Mouse (Mus musculus) adrenal gland, adult 18-20 months (tissue): ENCODE measurements at regions not wholly inside any gene's neighbourhood (a gene's known extent, or its start where the extent isn't known, plus 50 kb on each side); places are given as distances from the start of the nearest gene placed in this dataset.

Experiments
- DNase-seq, 2 experiments: peaks; one replicate each; pipeline ENCODE4 v3.0.0; 2021 to 2022; ENCODE audit warnings: low spot score in 2 of 2

DNA sequence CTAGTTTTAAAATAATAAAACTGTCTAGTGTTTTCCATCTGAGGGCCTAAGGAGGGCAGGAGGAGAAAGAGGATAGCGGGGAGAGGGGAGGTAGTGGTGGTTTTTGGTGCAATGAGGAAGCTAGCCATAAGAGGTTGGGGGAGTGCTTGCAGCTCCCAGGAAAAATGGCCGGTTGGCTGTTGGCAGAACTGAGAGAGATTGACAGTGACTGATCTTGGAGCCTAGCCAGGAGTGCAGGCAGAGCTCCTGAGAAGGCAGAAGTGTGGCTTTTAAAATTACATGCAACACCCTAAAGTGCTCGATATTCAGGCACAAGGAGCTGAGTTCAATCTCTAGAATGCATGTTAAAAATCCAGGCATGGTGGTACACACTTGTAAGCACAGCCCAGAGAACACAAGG lies 938.3 kb upstream of the 2610301B20Rik start:
- DNase-seq, result no peak

GRCm38 (mm10) chr4:9951441-9951840 lies 922.9 kb upstream of the 2610301B20Rik start:
- no peak for DNase-seq

DNA sequence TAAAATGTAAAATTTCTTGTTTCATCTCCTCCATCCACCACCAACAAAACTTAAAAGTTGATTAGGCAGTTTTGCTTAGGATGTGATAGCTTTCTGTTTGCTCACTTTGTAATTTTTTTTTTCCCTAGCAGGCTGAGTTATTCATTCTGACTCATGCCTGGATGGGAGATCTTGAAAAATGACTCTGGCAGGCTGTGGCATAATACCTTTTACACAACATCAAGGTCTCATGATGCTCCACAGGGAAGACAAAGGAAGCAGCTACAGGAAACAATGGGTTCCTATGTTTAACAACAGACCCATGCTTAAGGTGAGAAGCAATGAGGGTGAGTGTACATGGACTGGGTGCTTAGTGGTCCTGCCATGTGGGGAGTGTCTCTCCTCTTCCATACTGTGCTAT lies 899.7 kb upstream of the 2610301B20Rik start:
- DNase-seq, result no peak

- no peak for DNase-seq
Measured at GRCm38 (mm10) chr4:9981354-9982040, 892.8 kb upstream of the 2610301B20Rik start.

- no peak for DNase-seq
Measured at GRCm38 (mm10) chr4:9982786-9983525, 891.3 kb upstream of the 2610301B20Rik start.

DNA sequence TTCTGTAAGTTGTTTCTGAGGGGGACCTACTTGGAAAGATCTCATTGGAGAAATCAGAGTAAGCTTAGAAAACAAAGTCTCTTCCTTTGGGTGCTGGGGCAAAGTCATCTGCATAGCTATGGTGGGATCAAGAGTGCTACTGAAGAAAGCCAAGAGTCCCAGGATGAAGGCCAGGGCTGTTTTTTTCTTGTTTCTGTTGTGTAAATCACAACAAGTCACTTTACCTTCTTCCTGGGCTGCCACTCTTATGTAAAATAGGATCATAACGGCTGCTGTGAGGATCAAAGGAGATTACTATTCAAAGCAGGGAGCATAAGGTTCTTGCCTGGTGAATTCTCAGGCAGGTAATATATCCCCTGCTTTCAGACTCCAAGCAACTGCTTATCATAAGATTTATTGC lies 880.4 kb upstream of the 2610301B20Rik start:
- DNase-seq, result no peak

DNA sequence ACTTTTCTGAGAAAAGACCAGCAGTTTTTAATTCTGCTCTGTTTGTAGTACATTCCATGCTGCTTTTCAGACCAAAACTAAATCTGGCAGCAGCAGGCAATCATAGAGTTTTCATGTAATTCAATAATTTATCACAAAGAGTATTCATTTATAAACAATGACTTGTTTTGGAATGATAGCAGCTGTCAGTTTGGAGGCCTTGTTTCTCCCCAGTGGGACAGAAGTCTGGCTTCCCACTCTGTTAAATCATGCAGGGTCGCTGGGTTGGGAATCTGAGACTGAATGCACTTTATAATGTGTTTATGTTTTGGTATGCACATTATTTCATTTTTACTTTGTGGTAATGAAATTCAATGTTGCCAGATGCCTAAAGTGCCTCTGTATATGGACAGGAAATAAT lies 879.8 kb upstream of the 2610301B20Rik start:
- DNase-seq, result no peak

GRCm38 (mm10) chr4:10030316-10030715 lies 844.0 kb upstream of the 2610301B20Rik start:
- DNase-seq, result no peak

DNA sequence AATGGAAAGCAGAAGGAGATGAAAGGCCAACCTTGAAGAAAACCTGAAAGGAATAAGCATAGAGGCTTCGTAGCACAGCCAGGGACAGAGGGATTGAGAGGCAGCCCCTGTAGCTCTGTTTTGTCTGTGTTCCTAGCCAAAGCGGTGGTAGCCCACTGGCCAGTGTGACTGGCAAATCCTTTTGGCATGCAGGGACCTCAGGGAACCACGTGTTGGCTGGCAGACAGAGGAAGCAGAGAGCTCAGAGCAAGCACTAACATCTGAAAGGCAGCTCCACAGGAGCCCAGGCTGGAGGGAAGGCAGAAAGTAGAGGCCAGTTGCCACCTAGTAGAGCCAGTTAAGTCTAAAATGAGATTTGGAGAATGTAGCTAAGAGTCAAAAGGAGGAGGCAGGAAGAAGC lies 842.5 kb upstream of the 2610301B20Rik start:
- no peak for DNase-seq

GRCm38 (mm10) chr4:10035336-10035735 lies 839.0 kb upstream of the 2610301B20Rik start:
- DNase-seq, result no peak

GRCm38 (mm10) chr4:10041301-10042093 lies 832.8 kb upstream of the 2610301B20Rik start:
- DNase-seq, result no peak

DNA sequence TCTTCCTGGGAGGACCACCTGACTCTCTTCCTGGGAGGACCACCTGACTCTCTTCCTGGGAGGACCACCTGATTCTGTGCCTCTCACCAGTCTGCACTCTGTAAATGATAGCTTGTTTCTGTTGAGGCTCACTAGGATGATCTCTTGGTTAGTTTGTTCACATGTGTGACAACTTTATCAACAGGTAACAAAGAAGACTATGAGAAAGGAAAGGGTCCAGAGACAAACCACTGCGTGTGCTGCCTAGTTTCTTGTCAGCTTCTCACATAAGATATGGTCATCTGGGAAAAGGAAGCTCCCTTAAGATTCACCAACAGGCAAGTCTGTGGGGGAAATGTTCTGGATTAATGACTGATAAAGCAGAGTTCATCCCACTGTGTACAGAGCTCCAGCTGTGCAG lies 825.5 kb upstream of the 2610301B20Rik start:
- DNase-seq, result no peak

DNA sequence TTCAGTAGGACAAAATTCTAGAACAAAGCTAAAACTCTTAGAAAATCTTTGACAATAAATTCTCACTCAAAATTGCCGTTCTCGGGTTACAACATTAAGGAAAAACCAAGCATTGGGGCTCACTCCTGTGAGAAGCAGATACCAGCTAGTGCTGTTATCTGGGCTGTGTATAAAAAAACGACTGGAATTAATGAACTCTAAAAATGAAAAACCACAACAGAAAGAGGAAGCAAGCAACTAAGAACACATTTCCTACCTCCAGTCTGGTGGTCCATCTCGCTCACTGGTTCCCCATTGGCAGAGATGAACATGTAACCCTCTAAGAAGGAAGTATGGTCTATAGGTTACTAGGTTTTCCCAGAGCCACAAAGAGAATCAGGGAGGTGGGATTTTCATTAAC lies 824.9 kb upstream of the 2610301B20Rik start:
- DNase-seq, result no peak

- no peak for DNase-seq
Measured at GRCm38 (mm10) chr4:10051296-10052267, 822.7 kb upstream of the 2610301B20Rik start.

GRCm38 (mm10) chr4:10052869-10053268 lies 821.4 kb upstream of the 2610301B20Rik start:
- no peak for DNase-seq

DNA sequence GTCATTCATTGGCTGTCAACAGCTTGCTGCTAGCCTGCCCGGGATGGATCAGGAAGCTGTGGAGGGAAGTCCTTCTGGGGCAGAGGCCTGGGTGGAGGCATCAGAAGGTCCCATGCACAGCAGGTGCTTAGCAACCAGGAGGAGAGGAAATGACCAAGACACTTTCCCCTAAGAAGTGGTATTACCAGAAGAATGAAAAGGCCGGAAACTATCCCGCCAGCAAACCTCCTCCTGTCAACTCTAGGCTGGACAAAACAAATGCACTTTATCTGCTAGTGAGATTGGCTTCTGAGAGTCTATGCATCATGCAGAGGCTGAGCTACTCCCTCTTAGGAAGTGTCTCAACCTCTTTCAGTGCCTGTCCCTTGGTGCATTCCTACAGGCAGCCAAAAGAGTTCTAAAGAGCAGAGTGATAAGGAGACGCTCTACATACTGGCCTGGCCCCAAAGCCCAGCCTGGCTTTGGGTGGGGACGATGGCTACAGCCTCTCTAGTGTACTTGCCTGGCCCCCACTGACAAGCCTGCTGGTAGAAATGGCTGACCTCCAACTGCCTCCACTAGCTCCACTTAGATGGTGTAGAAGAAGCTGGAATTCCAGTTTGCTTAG lies 801.7 kb upstream of the 2610301B20Rik start:
- DNase-seq, result no peak

DNA sequence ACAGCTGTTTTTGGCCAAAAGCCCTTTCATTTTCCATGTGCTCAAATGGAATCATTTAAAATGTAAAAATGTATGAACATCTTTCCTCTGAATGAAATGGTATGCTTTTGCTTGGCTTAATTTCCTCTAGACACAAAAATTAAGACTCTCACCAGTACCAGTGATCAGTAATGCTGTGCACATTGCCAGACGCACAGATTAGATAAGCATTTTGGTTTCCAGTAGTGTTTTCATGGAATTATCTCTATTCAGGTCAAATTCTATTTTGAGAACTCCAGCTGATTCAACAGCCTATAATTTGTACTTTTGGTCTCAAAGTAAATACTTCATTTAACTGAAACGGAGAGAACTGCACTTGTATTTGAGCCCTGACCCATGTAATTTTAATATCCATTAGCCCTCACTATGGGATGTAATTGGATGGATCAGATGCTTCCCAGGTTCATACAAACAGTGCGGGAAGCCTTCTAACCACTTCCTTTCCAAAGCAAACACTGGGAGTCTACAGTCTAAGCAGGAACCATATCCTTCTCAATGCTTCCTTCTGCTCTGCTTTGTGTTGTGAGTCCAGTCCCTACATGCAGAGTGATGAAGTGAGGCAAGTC lies 794.6 kb upstream of the 2610301B20Rik start:
- no peak for DNase-seq

- no peak for DNase-seq
Measured at GRCm38 (mm10) chr4:10114831-10115230, 759.5 kb upstream of the 2610301B20Rik start.

- no peak for DNase-seq
Measured at GRCm38 (mm10) chr4:10117964-10118363, 756.3 kb upstream of the 2610301B20Rik start.

DNA sequence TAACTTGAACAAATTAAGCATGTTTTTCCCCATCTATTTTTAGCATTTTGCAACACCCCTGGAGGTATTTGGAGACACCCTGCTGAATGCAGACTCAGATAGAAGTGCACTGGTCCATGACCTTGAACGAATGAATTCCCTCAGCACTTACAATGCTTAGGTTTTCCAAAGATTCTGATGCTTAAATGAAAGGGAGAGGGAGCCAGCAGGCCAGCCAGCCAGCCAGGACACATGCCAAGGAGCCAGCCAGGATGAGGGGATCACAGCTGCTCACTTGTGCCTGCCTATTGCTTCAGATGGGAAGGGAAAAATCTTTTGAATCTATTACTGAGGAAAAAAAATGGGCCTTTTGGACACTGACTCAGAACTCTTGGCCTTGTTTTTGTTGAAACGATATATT lies 750.0 kb upstream of the 2610301B20Rik start:
- DNase-seq, result no peak
